Mouse (Mus musculus) embryonic stem cell, embryonic (primary cell): ENCODE measurements around the gene Gm3618.
"Not testable (repeated sequence)": the region's sequence is repeated elsewhere in the genome, so short reads cannot be mapped to it uniquely, and the experiment has no call there.

Source experiments
- CTCF ChIA-PET, 4 experiments: fragments of 300-600 bp in 2 of 4; fragments of 350-600 bp in 2 of 4; sonication (Branson Sonifier 250); formaldehyde crosslinking; loops; one replicate each; lab custom pipeline; 2022; ENCODE audit warnings: inconsistent platforms in 2 of 4; lab: Charles Lee
- POLR2A ChIA-PET, 4 experiments: fragments of 300-600 bp in 2 of 4; fragments of 350-600 bp in 2 of 4; sonication (Branson Sonifier 250); formaldehyde crosslinking; loops; one replicate each; lab custom pipeline; 2022; ENCODE audit warnings: antibody characterized with exemption in 4 of 4, inconsistent platforms in 1 of 4; lab: Charles Lee

Gene Gm3618

GRCm38 (mm10) chr14:6343578-6343977 lies at the start of gene Gm3618:
TSS of gene Gm3618 (minus strand) at chr14:6343678.
- CTCF ChIA-PET, POLR2A ChIA-PET: not testable (repeated sequence)

GRCm38 (mm10) chr14:6390219-6390618 lies 46.7 kb upstream of the Gm3618 start, which contains the start of gene Gm16440:
TSS of gene Gm16440 (minus strand) at chr14:6390319.
- POLR2A ChIA-PET, CTCF ChIA-PET: not testable (repeated sequence)

GRCm38 (mm10) chr14:6304743-6305142 lies 38.7 kb downstream of the Gm3618 start, which contains the start of gene Gm21103:
TSS of gene Gm21103 (minus strand) at chr14:6304843.
- CTCF ChIA-PET, POLR2A ChIA-PET: not testable (repeated sequence)

- POLR2A ChIA-PET, CTCF ChIA-PET: not testable (repeated sequence)
Observed at GRCm38 (mm10) chr14:6286931-6287715, 56.4 kb downstream of the Gm3618 start, which contains the start of gene Gm3411. TSS of gene Gm3411 (minus strand) at chr14:6287250.
